Mouse (Mus musculus): Measurements from ENCODE around the gene Rflnb.

Rflnb gene

GRCm38 (mm10) chr11:76027139-76028071, at the start of gene Rflnb:
Gene Rflnb, minus strand, starts transcription at chr11:76027782.
- DNase-seq, result peak; percentile 29 to 31

DNA sequence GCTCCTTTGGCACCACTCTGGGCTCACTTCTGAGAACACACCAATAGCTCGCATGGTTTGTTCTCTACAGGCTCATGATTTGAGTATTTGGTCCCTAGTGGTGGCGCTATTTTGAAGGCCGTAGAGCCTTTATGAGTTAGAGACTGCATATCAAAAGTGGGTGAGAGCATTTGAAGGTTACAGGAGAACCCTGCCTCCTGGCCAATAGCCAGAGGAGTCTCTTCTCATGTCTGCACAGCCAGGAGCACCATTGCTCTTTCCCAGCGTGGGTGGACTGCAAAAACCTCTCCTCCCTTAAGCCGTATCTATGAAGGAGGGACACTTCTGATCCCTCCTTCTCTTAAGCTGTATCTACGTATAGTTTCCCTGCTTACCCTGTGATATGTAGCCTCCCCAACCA, 49.8 kb upstream of the Rflnb start:
- DNase-seq, result no peak

- DNase-seq, result no peak
Measured at GRCm38 (mm10) chr11:76074296-76075093, 46.9 kb upstream of the Rflnb start.

GRCm38 (mm10) chr11:76069816-76070215, 42.2 kb upstream of the Rflnb start:
- no peak for DNase-seq

DNA sequence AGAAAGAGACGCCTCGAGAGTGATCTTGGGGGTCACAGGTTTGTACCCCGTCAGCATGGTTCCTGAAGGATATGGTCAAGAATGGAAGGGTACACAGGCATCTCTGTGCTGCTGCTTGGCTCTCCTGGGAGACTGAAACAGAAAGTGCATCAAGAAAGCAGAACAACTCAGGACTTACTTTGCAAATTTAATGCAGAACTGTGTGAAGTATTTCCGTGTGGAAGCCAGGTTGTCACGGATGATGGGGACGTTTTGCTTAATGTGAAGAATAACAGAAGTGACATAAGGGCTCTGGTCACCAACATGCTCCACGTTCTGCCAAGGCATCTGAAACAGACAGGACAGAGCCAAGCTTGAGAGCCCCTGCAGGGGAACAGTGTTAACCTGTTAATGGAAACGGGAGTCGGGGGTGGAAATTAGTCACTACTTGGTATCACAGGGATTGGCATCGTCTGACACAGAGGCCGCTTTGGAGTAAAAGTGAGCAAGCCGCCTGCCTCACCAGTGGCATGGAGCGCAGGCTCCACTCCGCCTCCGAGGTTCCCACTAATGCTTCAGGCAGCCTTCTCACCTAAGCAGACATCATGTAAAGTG, 39.1 kb upstream of the Rflnb start:
- DNase-seq, result no peak

DNA sequence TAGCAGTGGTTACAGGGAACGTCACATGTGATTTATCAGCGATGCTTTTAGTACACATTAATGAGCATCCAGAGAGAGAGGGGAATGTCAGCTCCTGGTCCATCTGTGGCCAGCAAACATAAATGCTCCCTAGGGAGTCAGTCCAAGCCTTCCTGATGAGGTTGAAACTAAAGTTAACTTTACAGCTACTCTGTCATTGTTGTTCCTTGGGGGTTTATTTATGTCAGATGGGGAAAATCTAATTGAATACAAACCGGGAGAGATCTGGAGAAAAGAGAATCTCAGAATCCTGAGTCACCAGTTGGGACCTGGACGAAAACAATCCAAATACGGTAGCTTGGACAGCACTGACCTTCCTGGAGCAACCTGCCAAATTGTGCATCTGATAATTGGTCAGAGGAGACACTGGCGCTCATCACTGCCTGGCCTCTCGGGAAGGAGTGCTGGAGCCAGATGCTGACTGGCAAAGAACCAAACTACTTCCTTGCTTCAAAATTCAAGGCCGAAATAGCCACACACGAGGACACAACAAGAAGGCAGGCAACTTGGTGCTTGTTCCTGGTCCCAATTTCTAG, 38.0 kb upstream of the Rflnb start:
- no peak for DNase-seq

DNA sequence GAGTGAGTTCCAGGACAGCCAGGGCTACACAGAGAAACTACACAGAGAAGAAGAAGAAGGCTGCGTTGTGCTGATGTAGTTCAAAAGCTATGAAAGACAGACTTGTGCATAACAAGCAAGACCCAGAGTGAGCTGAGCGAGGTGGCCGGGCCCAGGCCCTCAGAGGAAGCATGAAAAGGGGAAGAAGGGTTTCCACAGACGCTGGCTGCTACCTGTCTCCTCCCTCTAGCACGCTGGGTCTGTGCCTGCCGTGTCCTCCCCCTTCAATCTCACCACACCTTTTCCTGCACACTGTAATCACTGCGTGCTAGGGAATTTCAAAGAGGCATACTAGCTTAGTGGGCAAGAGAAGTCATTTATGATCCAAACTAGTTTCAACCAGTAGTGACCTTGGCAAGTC, 36.8 kb upstream of the Rflnb start:
- DNase-seq, result no peak

DNA sequence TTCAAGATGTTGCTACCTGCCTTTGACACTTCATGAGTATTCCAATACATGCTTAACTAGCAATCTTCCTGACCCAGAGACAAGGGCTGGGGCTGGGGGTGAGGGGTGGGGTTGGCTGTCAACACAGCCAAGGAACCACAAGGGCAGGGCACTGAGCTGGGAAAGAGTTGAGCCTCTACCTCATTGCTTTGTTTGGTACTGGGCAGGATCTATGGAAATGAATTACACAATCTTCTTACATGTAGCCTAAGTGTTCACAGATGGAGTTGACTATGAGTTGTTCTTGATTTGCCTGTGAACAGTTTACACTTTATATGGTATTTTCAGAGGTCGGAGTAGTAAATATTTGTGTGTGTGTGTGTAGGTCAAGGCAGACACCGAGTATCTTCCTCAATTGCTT, 33.3 kb upstream of the Rflnb start:
- DNase-seq, result no peak

DNA sequence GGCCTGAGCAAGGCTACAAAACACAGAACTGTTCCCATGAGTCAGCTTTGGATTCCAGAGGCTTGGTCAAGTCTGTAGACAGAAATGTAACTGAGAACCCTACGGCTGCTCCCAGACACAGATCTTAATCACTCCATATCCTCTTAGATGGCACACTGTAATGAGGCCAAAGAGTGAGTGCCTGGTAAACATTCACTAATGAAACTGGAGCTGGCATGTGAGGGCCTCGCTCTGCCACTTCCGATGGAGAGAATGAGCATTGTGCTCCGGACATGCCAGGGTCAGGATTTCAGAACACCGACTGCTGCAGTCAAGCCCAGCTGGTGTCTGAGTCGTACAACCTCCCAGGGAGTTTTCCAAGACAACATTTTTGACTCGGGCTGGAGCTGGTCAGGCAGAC, 32.4 kb upstream of the Rflnb start:
- no peak for DNase-seq

- DNase-seq, result no peak
Measured at GRCm38 (mm10) chr11:76056487-76056886, 28.9 kb upstream of the Rflnb start.

GRCm38 (mm10) chr11:76052496-76052895, 24.9 kb upstream of the Rflnb start:
- DNase-seq, result no peak

- no peak for DNase-seq
Measured at GRCm38 (mm10) chr11:76050967-76051512, 23.5 kb upstream of the Rflnb start.

- no peak for DNase-seq
Measured at GRCm38 (mm10) chr11:76050509-76050908, 22.9 kb upstream of the Rflnb start.

- no peak for DNase-seq
Measured at GRCm38 (mm10) chr11:76045367-76045766, 17.8 kb upstream of the Rflnb start.

GRCm38 (mm10) chr11:76044468-76044867, 16.9 kb upstream of the Rflnb start:
- DNase-seq, result no peak

DNA sequence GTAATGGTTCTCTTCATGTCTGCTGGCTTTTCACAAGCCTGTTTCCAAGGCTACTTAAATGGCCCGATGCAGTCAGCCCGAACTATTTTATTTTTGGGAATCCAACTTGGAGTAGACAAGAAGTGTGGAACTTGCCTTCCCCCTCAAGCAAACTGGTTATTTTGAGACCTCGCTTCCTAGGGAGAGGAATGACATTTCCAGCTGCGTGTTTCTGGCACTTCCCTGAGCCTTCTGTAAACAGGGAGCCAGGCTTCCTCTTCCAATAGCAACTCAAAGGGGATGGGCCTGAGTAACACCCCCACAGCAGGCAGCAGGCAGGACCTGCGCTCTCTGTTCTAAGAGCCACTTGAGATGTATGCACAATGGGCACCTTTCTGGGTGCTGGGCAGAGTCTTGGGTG, 15.3 kb upstream of the Rflnb start:
- DNase-seq, result no peak

DNA sequence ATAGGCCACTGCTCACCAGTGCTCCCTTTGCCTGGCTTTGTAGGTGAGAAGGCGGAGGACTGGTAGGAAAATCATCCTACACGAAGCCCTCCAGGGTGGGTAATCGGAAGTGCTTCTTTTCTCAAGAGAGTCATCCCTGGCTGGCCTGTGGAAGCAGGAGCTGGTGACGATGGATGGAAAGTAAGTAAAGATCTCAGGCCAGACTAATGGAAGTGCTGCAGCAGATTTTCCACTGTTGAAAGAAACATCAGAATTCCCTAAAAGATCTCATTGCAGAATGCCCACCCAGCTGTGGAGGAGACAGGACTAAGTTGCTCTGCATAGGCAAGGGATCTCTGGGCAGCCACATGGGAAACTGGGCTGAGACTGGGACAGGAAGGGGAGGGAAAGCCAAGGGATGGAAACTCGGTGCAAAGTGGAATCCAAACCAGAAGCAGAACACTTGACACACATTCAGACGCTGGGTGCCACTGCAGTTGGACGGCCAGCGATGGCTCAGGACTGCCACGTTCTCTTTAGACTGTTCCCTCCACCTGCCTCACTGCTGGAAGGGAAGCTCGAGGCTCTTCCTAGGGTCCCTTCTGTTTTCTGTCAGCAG, 14.6 kb upstream of the Rflnb start:
- DNase-seq, result no peak

- no peak for DNase-seq
Measured at GRCm38 (mm10) chr11:76040761-76041376, 13.3 kb upstream of the Rflnb start.

- DNase-seq, result no peak
Measured at GRCm38 (mm10) chr11:76040106-76040505, 12.5 kb upstream of the Rflnb start.

- DNase-seq, result no peak
Measured at GRCm38 (mm10) chr11:76039271-76040053, 11.9 kb upstream of the Rflnb start.

Measured in thymus, adult 18-20 months (tissue).